ENCODE assay signal across 24 mouse cellular contexts in the genomic region with DNA sequence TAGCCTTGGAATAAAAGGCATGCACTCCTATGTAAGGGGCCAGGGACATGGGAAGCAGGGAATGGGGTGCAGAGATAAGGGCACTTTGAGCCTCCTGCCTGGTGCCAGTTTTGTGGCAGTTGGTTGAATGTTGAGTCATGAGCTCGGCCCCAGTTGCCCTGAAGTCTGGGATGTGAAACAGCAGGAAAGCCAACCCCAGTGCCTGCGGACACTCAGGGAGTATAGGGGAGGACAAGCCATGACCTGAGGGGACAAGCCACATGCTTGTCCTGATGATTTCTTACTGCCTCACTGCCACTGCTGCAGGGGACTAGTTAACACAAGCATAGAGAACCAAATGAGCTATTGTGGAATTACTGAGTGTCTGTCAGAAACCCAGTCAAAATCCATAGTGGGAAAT. TPM values are rescaled to one million over a fixed set of nuclear protein-coding genes. Genes with fewer than 3 reads are reported as not detected.
DNase-seq lines count a peak whose midpoint lies in the region; TF ChIP-seq lines count a peak whose summit lies in the region.
"Had no signal": no experiment of that assay in that cellular context is flagged by ENCODE, and none has a peak within 500 bp of the region (broad histone marks: within the 10 kb centered on the region; RNA-seq: fewer than 3 reads in every experiment).

No protein-coding gene starts in this region.

- no peak overlapping the region for H3ac ChIP-seq in myocyte (ENCODE audit: control insufficient read depth, insufficient read length)

- H3K9ac ChIP-seq in heart, adult 2 months (ENCODE audit: low read depth, low read length) = no peak overlapping the region
- H3K9ac ChIP-seq: forebrain, postnatal 0 days; hindbrain, embryonic 13.5 days had no signal

- TF ChIP-seq POLR2A in heart, adult 2 months (IDR thresholded peaks at IDR 0.05; ENCODE audit: insufficient read depth, low read depth, low read length) = no peak
- TF ChIP-seq POLR2A in myocyte (IDR thresholded peaks at IDR 0.05; ENCODE audit: insufficient read length, low read depth) = no peak

- intact Hi-C loops in heart, adult 2 months (cut with DNase I) = no loop called here

- no peaks in the 10 kb centered on the region for H3K4me1 ChIP-seq in heart, adult 2 months (ENCODE audit: control insufficient read depth, insufficient read depth, low read length)

- no peak overlapping the region for H3K4me3 ChIP-seq in heart, adult 2 months
- no peak overlapping the region for H3K4me3 ChIP-seq in myocyte
- H3K4me3 ChIP-seq: forebrain, embryonic 10.5 days; hindbrain, embryonic 13.5 days had no signal

- peak overlapping the region; percentile 18 for H3K4me2 ChIP-seq in myocyte (ENCODE audit: low read depth)
- H3K4me2 ChIP-seq: heart, embryonic 11.5 days; hindbrain, embryonic 13.5 days had no signal

- DNase-seq in adrenal gland, adult 2 months = peak; percentile 32
- DNase-seq in adrenal gland, postnatal 4 days (ENCODE audit: low spot score in 2 of 2) = no peak
- peak; percentile 88 for DNase-seq in heart, adult 11 months
- DNase-seq in heart, adult 2 months = no peak
- DNase-seq in retina, postnatal 1 day = peak; percentile 62
- no peak for DNase-seq in retina, embryonic 14.5 days (ENCODE audit: low spot score)
- DNase-seq in embryo, embryonic 10 days (ENCODE audit: low spot score) = no peak
- DNase-seq: B cell, adult 2 months; cerebellum, adult 18-20 months; cerebellum, adult 9-10 months; cerebellum, postnatal 14 days; forebrain, postnatal 0 days; gastrocnemius, postnatal 25 days; kidney, adult 2 months had no signal

- WGBS in heart, adult 2 months = 78% methylated on average over 2 of the region's 2 CpGs

- H3K79me2 ChIP-seq in heart, adult 2 months (replicated peaks; ENCODE audit: control insufficient read depth, insufficient read depth, low read length) = no peaks in the 10 kb centered on the region
- no peaks in the 10 kb centered on the region for H3K79me2 ChIP-seq in myocyte (ENCODE audit: control insufficient read depth, insufficient read depth)

- H3K36me3 ChIP-seq in heart, adult 2 months (ENCODE audit: control insufficient read depth, insufficient read depth, low read length) = no peaks in the 10 kb centered on the region
- H3K36me3 ChIP-seq in myocyte (ENCODE audit: control insufficient read depth, insufficient read depth) = no peaks in the 10 kb centered on the region
- H3K36me3 ChIP-seq: G1E had no signal

- TF ChIP-seq CTCF in heart, adult 2 months (IDR thresholded peaks at IDR 0.05) = no peak

- TF ChIP-seq EP300 in heart, adult 2 months (IDR thresholded peaks at IDR 0.05; ENCODE audit: insufficient read depth, low read depth, low read length) = no peak

- H3K27me3 ChIP-seq in heart, adult 2 months (ENCODE audit: control insufficient read depth, insufficient read depth, low read length) = no peaks in the 10 kb centered on the region
- H3K27me3 ChIP-seq in myocyte (ENCODE audit: control insufficient read depth, insufficient read depth, insufficient read length) = no peaks in the 10 kb centered on the region
- H3K27me3 ChIP-seq: CH12.LX, Patski had no signal

- no peak overlapping the region for H3K27ac ChIP-seq in heart, adult 2 months
- H3K27ac ChIP-seq: forebrain, embryonic 10.5 days; hindbrain, embryonic 13.5 days; hindbrain, postnatal 0 days had no signal

TF ChIP-seq in myocyte, 11 proteins besides CTCF, POLR2A, EP300 and RAD21:
- peak in 1 of 3 experiments; percentile 34 for TF ChIP-seq MYOG (IDR thresholded peaks at IDR 0.05; ENCODE audit: control insufficient read depth in 1 of 3, insufficient read depth in 1 of 3, insufficient read length in 2 of 3, low read depth in 2 of 3)
- TF ChIP-seq POLR2AphosphoS2 (IDR thresholded peaks at IDR 0.05; ENCODE audit: insufficient read length, low read depth) = no peak

RNA-seq across cellular contexts. Expression of gene Rassf10, which starts 46.3 kb away (rescaled TPM):
- total RNA-seq in adrenal gland, adult 2 months (2021) = 1 to 10 TPM; 1.8 to 2.4 TPM
- polyA plus RNA-seq in adrenal gland, adult 2 months (2012; rRNA removed) = 1.9 and 2.9 TPM in 2 replicates
- 10 to 100 TPM; 11.2 to 15.2 TPM for total RNA-seq in adrenal gland, postnatal 4 days (2021)
- total RNA-seq in heart, adult 2 months (2021) = 1 to 10 TPM in 1 of 2 experiments, under 1 TPM in 1; 0.96 to 1.3 TPM
- polyA plus RNA-seq in heart, adult 2 months (2012; rRNA removed) = 0.74 and 1.00 TPM in 2 replicates
- polyA plus RNA-seq in myocyte (2012; fragmentation: generic; extraction: Trizol) = not detected
- total RNA-seq: CH12.LX; G1E; hematopoietic stem cell, adult 5-6 weeks had no signal
- polyA plus RNA-seq: G1E; inflammation-experienced regulatory T-cells, adult 6 months; Patski had no signal

Comparison
In these comparisons a context has a peak if more than half of its experiments do, and no peak if none do; other contexts are left out.
1. DNase-seq: peak in adrenal gland, adult 2 months (single experiment), heart, adult 11 months (single experiment) and retina, postnatal 1 day (single experiment); none in adrenal gland, postnatal 4 days (0 of 2), heart, adult 2 months (0 of 2), retina, embryonic 14.5 days (single experiment) and embryo, embryonic 10 days (single experiment).